Mouse (Mus musculus) E14TG2a.4 (cell line): ENCODE measurements around the gene Kti12.

Experiments used
- CTCF ChIP-seq: conservative IDR thresholded peaks from 2 replicates; pipeline ENCODE4 v1.5.1; 2014; ENCODE audit warnings: low read length
- NANOG ChIP-seq: IDR thresholded peaks from 2 replicates; pipeline ENCODE4 v1.6.1; 2014; ENCODE audit warnings: borderline replicate concordance, low read length, mixed read lengths
- POU5F1 ChIP-seq: IDR thresholded peaks from 2 replicates; pipeline ENCODE4 v1.6.1; 2014; ENCODE audit warnings: low read length, borderline replicate concordance

DNA sequence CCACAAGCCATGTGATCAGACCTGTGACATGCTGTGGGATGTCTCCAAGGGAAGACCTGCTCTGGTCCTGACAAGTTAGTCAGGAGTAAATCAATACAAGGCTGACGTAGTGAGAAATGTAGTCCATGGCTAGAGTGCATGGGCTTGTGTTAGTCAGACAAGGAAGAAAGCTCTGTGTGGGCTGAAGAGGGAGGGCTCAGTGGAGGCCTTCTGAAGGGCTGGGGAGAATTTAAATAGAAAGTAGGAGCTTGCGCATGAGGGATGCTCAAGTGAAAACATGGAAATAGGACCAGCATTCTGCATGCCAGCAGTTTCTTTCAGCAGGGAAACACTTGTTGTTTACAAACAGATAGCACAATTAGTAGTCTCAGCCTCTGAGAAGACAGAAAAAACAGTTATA, 44.0 kb upstream of the Kti12 start:
- no peak for TF ChIP-seq CTCF
- TF ChIP-seq POU5F1, result no peak
- no peak for TF ChIP-seq NANOG
